Mouse (Mus musculus) gastrocnemius, adult 2 months (tissue): Measurements from ENCODE around the gene Evi2. TPM values are rescaled to one million over a fixed set of nuclear protein-coding genes. Genes with fewer than 3 reads are reported as not detected.

Experiments used
- DNase-seq: peaks from one replicate; pipeline ENCODE4 v3.0.0; 2022
- H3K27ac ChIP-seq: fragments of 200-600 bp; 2 replicates; pipeline ENCODE4 v1.8.1; 2022; ENCODE audit warnings: mild to moderate bottlenecking
- H3K4me3 ChIP-seq: fragments of 200-600 bp; 2 replicates; pipeline ENCODE4 v1.8.1; 2022; ENCODE audit warnings: mild to moderate bottlenecking, moderate library complexity
- CTCF ChIP-seq: fragments of 200-600 bp; IDR thresholded peaks from 2 replicates; pipeline ENCODE4 v1.8.1; 2022; ENCODE audit warnings: antibody characterized with exemption, mild to moderate bottlenecking, moderate library complexity
- intact Hi-C: fragments of 180-260 bp; cut with DNase I; formaldehyde crosslinking; loops from one replicate; pipeline ENCODE4 v1.15.1; 2025
- long read RNA-seq, 2 experiments: library from polyadenylated mRNA; stranded (forward); transcript quantifications; one replicate each; pipeline ENCODE4 v2.0.0; 2021
- total RNA-seq, 2 experiments: library from RNA; stranded (reverse); gene quantifications; 2 replicates each; pipeline ENCODE4 v1.2.3; 2021

Gene Evi2
- not detected for total RNA-seq
- long read RNA-seq, experiment 1 = 0 reads
- long read RNA-seq, experiment 2 = 0 reads

GRCm38 (mm10) chr11:79530333-79530761 lies at the start of gene Evi2, which contains the start of gene Evi2a:
Gene Evi2, minus strand, starts transcription at chr11:79530589.
Gene Evi2a, minus strand, starts transcription at chr11:79530609.
- peak within 1 kb of the TSS; percentile 61 for H3K4me3 ChIP-seq
- peak within 1 kb of the TSS; percentile 92 for H3K27ac ChIP-seq
- no peak for TF ChIP-seq CTCF
- intact Hi-C loops = no loop called here
- peak; percentile 65 for DNase-seq

GRCm38 (mm10) chr11:79577741-79578140 lies 47.4 kb upstream of the Evi2 start:
- peak; percentile 89 for TF ChIP-seq CTCF
- peak; percentile 72 for DNase-seq
- Histone ChIP-seq H3K4me3 (no peak overlapping the region), H3K27ac (no peak overlapping the region)
- intact Hi-C loops = loop anchor here (5.0 kb wide), 1 partner anchor 95 kb away; no protein-coding TSS in a partner anchor

DNA sequence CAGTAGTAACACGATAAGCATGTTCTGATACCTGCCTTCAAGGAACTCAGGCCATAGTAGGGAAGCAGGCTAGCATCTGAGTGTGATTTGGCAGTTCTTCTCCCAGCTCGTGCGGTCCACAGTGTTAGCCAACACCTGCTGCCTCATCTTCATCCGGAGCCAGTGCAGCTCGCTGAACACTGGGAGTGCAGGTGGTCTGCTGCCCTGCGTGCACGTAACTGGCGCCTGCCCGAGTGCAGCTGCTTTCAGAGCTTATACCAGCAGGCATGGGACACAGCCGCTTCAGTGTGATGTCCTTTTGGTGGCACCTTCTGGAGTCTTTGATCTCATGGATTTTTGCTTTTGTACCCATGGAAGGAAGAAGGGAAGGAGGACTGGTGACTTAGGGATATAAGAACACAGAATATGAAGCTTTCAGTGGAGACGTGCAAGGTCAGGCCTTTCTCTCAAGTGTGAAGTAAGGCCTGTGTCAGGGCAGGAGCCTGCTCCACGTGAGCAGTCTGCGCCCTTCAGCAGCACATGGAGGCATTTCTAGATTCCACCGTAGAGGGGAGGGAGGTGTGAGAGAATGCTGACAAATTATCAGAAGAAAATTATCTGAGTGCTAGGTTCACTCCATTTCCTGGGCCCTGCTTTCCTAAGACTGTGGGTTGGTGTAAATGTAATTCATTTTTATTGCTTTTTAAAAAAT lies 45.1 kb upstream of the Evi2 start:
- H3K4me3 ChIP-seq = no peak overlapping the region
- DNase-seq = no peak
- intact Hi-C loops = loop anchor here (5.0 kb wide), 1 partner anchor 93 kb away; no protein-coding TSS in a partner anchor
- TF ChIP-seq CTCF = no peak
- H3K27ac ChIP-seq = no peak overlapping the region

DNA sequence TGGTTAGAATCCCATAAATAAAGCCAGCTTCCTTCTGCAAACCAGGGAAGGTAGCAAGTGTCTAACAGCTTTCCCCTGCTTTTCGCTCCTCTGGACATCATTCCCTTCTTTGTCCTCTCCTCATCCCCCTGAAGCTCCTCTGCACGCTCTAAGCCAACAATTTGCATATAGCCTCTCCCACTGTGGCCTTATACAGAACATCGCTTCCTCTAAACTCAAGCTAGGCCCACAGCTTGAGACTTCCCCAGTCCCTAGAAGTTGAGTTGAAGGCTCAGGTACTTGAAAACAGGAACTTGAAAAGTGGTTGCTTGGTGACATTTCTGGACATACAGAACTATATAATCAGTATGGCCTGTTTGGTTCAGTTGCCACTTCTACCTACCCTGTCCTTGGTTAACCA lies 43.4 kb upstream of the Evi2 start:
- no peak for DNase-seq
- Histone ChIP-seq H3K27ac (no peak overlapping the region), H3K4me3 (no peak overlapping the region)
- intact Hi-C loops = no loop called here
- TF ChIP-seq CTCF = no peak

- Histone ChIP-seq H3K27ac (no peak overlapping the region), H3K4me3 (no peak overlapping the region)
- DNase-seq = no peak
- TF ChIP-seq CTCF = no peak
- intact Hi-C loops = no loop called here
These were observed 39.9 kb upstream of the Evi2 start for GRCm38 (mm10) chr11:79570319-79570718.

DNA sequence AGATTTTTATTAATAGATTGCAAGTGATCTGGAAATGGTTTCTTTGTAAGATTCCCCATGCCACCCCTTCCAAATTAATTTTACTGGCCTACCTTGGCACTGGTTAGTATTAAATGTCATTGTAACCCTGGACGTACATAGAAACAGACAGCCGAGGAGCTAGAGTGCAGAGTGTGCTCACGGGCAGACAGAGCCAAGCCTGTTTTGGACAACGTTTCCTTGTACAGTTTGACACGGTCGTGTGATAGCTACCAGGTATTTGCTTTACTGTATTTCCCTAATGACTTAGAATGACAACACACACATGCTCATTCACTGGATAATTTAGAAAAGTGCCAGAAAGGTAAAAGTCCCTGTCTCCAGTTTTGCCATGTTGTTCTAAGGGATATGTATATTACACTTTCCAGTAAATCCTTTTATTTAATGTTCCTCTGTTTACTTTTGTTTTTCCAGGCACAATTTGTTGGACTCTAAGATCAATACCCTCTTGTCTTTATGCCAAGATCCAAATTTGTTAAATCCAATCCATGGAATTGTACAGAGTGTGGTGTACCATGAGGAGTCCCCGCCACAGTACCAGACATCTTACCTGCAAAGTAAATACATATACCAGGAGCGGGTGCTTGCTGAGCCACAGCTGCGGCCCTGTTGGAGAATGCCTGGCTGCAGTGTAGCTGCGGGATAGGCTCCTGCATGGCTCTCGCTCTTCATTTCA lies 38.0 kb upstream of the Evi2 start:
- intact Hi-C loops = no loop called here

DNA sequence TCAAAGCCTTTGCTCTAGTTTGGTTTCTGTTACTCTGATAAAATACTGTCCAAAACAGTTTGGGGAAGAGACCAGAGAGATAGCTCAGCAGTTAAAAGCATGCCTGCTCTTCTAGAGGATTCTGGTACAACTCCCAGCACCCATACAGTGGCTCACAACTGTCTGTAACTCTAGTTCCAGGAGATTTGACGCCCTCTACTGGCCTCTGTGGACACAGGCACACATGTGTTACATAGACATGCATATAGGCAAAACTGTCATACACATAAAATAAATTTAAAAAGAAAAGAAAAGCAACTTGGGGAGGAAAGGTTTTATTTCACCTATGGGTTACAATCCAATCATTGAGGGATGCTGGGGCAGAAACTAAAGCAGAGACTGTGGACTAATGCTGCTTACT lies 36.6 kb upstream of the Evi2 start:
- no peak overlapping the region for H3K4me3 ChIP-seq
- DNase-seq = no peak
- intact Hi-C loops = no loop called here
- TF ChIP-seq CTCF = peak; percentile 9; the same call in 1 of the 2 replicates
- no peak overlapping the region for H3K27ac ChIP-seq

More for the DNA sequence above, 38.0 kb upstream of the Evi2 start:
- TF ChIP-seq CTCF = no peak
- DNase-seq = no peak
- Histone ChIP-seq H3K4me3 (no peak overlapping the region), H3K27ac (no peak overlapping the region)

DNA sequence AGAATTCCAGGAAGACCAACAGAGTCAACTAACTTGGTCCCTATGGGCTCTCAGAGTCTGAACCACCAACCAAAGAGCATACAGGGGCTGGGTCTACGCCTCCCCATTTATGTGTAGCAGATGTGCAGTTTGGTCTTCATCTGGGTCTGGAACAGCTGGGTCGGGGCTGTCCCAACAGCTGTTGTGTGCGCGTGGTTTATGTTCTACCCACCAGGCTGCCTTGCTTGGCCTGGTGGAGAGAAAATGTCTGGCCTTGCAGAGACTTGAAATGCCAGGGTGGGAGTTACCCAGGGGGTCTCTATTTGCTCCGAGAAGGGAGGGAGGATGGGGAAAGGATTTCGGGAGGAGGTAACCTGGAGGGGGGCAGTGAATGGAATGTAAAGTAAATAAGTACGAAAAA lies 33.1 kb upstream of the Evi2 start:
- intact Hi-C loops = no loop called here
- Histone ChIP-seq H3K27ac (no peak overlapping the region), H3K4me3 (no peak overlapping the region)
- TF ChIP-seq CTCF = no peak
- DNase-seq = no peak

- TF ChIP-seq CTCF = no peak
- H3K4me3 ChIP-seq = no peak overlapping the region
- H3K27ac ChIP-seq = no peak overlapping the region
- intact Hi-C loops = no loop called here
- DNase-seq = no peak
These were observed 30.1 kb upstream of the Evi2 start for GRCm38 (mm10) chr11:79560536-79560935.

GRCm38 (mm10) chr11:79552622-79553021 lies 22.2 kb upstream of the Evi2 start:
- Histone ChIP-seq H3K27ac (no peak overlapping the region), H3K4me3 (no peak overlapping the region)
- intact Hi-C loops = no loop called here
- TF ChIP-seq CTCF = no peak
- no peak for DNase-seq

DNA sequence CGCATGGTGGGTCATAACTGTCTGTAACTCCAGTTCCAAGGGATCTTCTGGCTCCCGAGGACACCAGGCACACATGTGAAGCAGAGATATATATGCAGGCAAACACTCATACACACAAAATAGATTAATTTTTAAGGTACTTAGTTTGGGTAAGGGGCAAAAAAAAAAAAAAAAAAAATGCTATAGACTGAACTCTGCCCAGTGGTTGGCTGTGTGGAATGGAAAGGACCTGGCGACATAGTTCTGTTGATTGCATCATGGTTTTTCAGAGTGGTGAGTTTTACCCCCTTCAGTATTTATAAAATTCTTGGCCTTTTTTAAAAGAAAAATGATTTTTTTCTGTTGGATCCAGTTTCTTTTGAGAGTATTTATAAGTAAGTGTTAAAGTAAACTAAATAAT lies 5.9 kb upstream of the Evi2 start:
- no peak for TF ChIP-seq CTCF
- H3K4me3 ChIP-seq = no peak overlapping the region
- DNase-seq = no peak
- intact Hi-C loops = no loop called here
- H3K27ac ChIP-seq = no peak overlapping the region

DNA sequence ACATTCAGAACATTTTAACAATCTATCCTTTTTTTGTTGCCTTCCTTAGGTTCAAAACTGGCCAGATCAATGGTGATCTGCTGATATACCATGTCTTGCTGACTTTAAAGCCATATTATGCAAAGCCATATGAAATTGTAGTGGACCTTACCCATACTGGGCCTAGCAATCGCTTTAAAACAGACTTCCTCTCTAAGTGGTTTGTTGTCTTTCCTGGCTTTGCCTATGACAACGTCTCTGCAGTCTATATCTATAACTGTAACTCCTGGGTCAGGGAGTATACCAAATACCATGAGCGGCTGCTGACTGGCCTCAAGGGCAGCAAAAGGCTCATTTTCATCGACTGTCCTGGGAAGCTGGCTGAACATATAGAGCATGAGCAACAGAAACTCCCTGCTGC lies 5.2 kb upstream of the Evi2 start:
- no peak for DNase-seq
- Histone ChIP-seq H3K4me3 (no peak overlapping the region), H3K27ac (no peak overlapping the region)
- intact Hi-C loops = no loop called here
- no peak for TF ChIP-seq CTCF

GRCm38 (mm10) chr11:79533950-79534690 lies 3.7 kb upstream of the Evi2 start:
- Histone ChIP-seq H3K27ac (peak overlapping the region; percentile 32; the same call in 1 of the 2 replicates), H3K4me3 (no peak overlapping the region)
- DNase-seq = peak; percentile 58
- intact Hi-C loops = no loop called here
- TF ChIP-seq CTCF = no peak
